In genomic region chr1:76575487-76575886, GRCm38 (mm10) we compare ENCODE assay signal across 17 mouse cellular contexts.
DNase-seq lines count a peak whose midpoint lies in the region; ATAC-seq lines count a peak whose summit lies in the region.
"Had no signal": no experiment of that assay in that cellular context is flagged by ENCODE, and none has a peak within 500 bp of the region (broad histone marks: within the 10 kb centered on the region; RNA-seq: fewer than 3 reads in every experiment).

No protein-coding gene starts in this region.

- H3K9me3 ChIP-seq in forebrain, embryonic 14.5 days (replicated peaks; ENCODE audit: control insufficient read depth, low read length), result no peaks in the 10 kb centered on the region
- H3K9me3 ChIP-seq in forebrain, embryonic 10.5 days, result no peaks in the 10 kb centered on the region
- H3K9me3 ChIP-seq in liver, embryonic 12.5 days (replicated peaks), result no peaks in the 10 kb centered on the region
- H3K9me3 ChIP-seq: embryonic facial prominence, embryonic 12.5 days; hindbrain, embryonic 15.5 days had no signal

- peaks cover 6% of the 10 kb centered on the region; the same call in 1 of the 2 replicates for H3K4me1 ChIP-seq in forebrain, embryonic 14.5 days (ENCODE audit: control insufficient read depth, insufficient read depth, low read length)
- H3K4me1 ChIP-seq in forebrain, embryonic 10.5 days, result no peaks in the 10 kb centered on the region
- H3K4me1 ChIP-seq in liver, embryonic 12.5 days, result no peaks in the 10 kb centered on the region
- H3K4me1 ChIP-seq: embryonic facial prominence, embryonic 12.5 days; hindbrain, embryonic 15.5 days had no signal

- DNase-seq in forebrain, embryonic 14.5 days (ENCODE audit: low spot score), result peak; percentile 83
- no peak for DNase-seq in forebrain, embryonic 10.5 days (ENCODE audit: extremely low spot score, low spot score)
- DNase-seq in kidney, postnatal 4 days, result peak; percentile 2 to 10
- DNase-seq in kidney, adult 8-10 months, result no peak
- DNase-seq in brain, adult 2 months (ENCODE audit: low read depth, low spot score), result peak; percentile 44
- peak; percentile 59 to 68 for DNase-seq in cerebellum, postnatal 14 days
- no peak for DNase-seq in urinary bladder, postnatal 14 days (ENCODE audit: low spot score)
- DNase-seq: B cell, adult 2 months; gastrocnemius, postnatal 14 days; kidney, postnatal 10 days; layer of hippocampus, adult 9-11 months; thymus, adult 18-20 months had no signal

- peak; percentile 79 for ATAC-seq in forebrain, embryonic 14.5 days
- no peak for ATAC-seq in liver, embryonic 12.5 days
- ATAC-seq: lung, postnatal 0 days had no signal

- H3K4me2 ChIP-seq in forebrain, embryonic 14.5 days (ENCODE audit: low read length), result 0 out of 2 replicates have a peak overlapping the region, but pooled peaks have one; percentile 7
- no peak overlapping the region for H3K4me2 ChIP-seq in liver, embryonic 12.5 days
- H3K4me2 ChIP-seq: embryonic facial prominence, embryonic 12.5 days; hindbrain, embryonic 15.5 days had no signal

- peak overlapping the region; percentile 27; the same call in 1 of the 2 replicates for H3K27ac ChIP-seq in forebrain, embryonic 14.5 days (ENCODE audit: low read depth, low read length)
- no peak overlapping the region for H3K27ac ChIP-seq in forebrain, embryonic 10.5 days
- no peak overlapping the region for H3K27ac ChIP-seq in liver, embryonic 12.5 days
- H3K27ac ChIP-seq: embryonic facial prominence, embryonic 12.5 days; hindbrain, embryonic 15.5 days; liver, embryonic 14.5 days had no signal

- 27% methylated on average over 5 of the region's 5 CpGs for WGBS in forebrain, embryonic 14.5 days
- 80% methylated on average over 5 of the region's 5 CpGs for WGBS in forebrain, embryonic 10.5 days
- WGBS in liver, embryonic 12.5 days (ENCODE audit: insufficient replicate concordance), result 63% methylated on average over 5 of the region's 5 CpGs

- no peak overlapping the region for H3K4me3 ChIP-seq in forebrain, embryonic 14.5 days (ENCODE audit: low read depth, low read length)
- H3K4me3 ChIP-seq in forebrain, embryonic 10.5 days, result no peak overlapping the region
- H3K4me3 ChIP-seq in liver, embryonic 12.5 days, result no peak overlapping the region
- H3K4me3 ChIP-seq: embryonic facial prominence, embryonic 12.5 days; hindbrain, embryonic 15.5 days had no signal

- no peaks in the 10 kb centered on the region for H3K36me3 ChIP-seq in forebrain, embryonic 14.5 days (ENCODE audit: control insufficient read depth, insufficient read depth, low read length)
- H3K36me3 ChIP-seq in forebrain, embryonic 10.5 days (replicated peaks), result no peaks in the 10 kb centered on the region
- no peaks in the 10 kb centered on the region for H3K36me3 ChIP-seq in liver, embryonic 12.5 days
- H3K36me3 ChIP-seq: embryonic facial prominence, embryonic 12.5 days; hindbrain, embryonic 15.5 days had no signal

- no peaks in the 10 kb centered on the region for H3K27me3 ChIP-seq in forebrain, embryonic 14.5 days (replicated peaks; ENCODE audit: control insufficient read depth, insufficient read depth, low read length)
- no peaks in the 10 kb centered on the region for H3K27me3 ChIP-seq in forebrain, embryonic 10.5 days (ENCODE audit: poor library complexity, severe bottlenecking)
- H3K27me3 ChIP-seq in liver, embryonic 12.5 days (replicated peaks), result no peaks in the 10 kb centered on the region
- H3K27me3 ChIP-seq: embryonic facial prominence, embryonic 12.5 days; hindbrain, embryonic 15.5 days had no signal

- no peak overlapping the region for H3K9ac ChIP-seq in forebrain, embryonic 14.5 days (ENCODE audit: low read length)
- no peak overlapping the region for H3K9ac ChIP-seq in liver, embryonic 12.5 days
- H3K9ac ChIP-seq: embryonic facial prominence, embryonic 12.5 days; hindbrain, embryonic 15.5 days; liver, embryonic 14.5 days had no signal

Comparison
In these comparisons a context has a peak if more than half of its experiments do, and no peak if none do; other contexts are left out.
1. DNase-seq: peak in forebrain, embryonic 14.5 days (single experiment), kidney, postnatal 4 days (2 of 2), brain, adult 2 months (single experiment) and cerebellum, postnatal 14 days (2 of 2); none in forebrain, embryonic 10.5 days (single experiment), kidney, adult 8-10 months (0 of 2) and urinary bladder, postnatal 14 days (single experiment).